Mouse (Mus musculus) embryonic facial prominence, embryonic 14.5 days (tissue): ENCODE data around the gene Chchd2. TPM values are rescaled to one million over a fixed set of nuclear protein-coding genes. Genes with fewer than 3 reads are reported as not detected.

Source experiments
- ATAC-seq: fragments of 200-750 bp; cut with Nextera tagmentation; 2 replicates; pipeline ENCODE4 v1.8.0; 2017; ENCODE audit warnings: low read depth, moderate number of reproducible peaks, moderate TSS enrichment
- DNase-seq: peaks from one replicate; pipeline ENCODE4 v3.0.0-alpha.2; 2015; ENCODE audit warnings: low spot score
- H3K27ac ChIP-seq: fragments of 300-500 bp; sonication (generic); replicated peaks from 2 replicates; pipeline ENCODE4 v1.5.1; 2014; ENCODE audit warnings: low read depth, mild to moderate bottlenecking, low read length, moderate library complexity
- H3K27me3 ChIP-seq: fragments of 300-500 bp; sonication (generic); replicated peaks from 2 replicates; pipeline ENCODE4 v1.6.1; 2014; ENCODE audit warnings: low read length; ENCODE audit not compliant: control insufficient read depth, insufficient read depth
- H3K36me3 ChIP-seq: fragments of 300-500 bp; sonication (generic); 2 replicates; pipeline ENCODE4 v1.6.1; 2014; ENCODE audit warnings: low read length, mixed read lengths; ENCODE audit not compliant: control insufficient read depth, insufficient read depth
- H3K4me1 ChIP-seq: fragments of 300-500 bp; sonication (generic); 2 replicates; pipeline ENCODE4 v1.6.1; 2014; ENCODE audit warnings: antibody characterized with exemption, low read length; ENCODE audit not compliant: control insufficient read depth, insufficient read depth
- H3K4me2 ChIP-seq: fragments of 300-500 bp; sonication (generic); 2 replicates; pipeline ENCODE4 v1.6.1; 2014; ENCODE audit warnings: low read depth, mild to moderate bottlenecking, low read length, moderate library complexity, mixed read lengths
- H3K4me3 ChIP-seq: fragments of 300-500 bp; sonication (generic); 2 replicates; pipeline ENCODE4 v1.5.1; 2014; ENCODE audit warnings: low read depth, mild to moderate bottlenecking, low read length
- H3K9ac ChIP-seq: fragments of 300-500 bp; sonication (generic); 2 replicates; pipeline ENCODE4 v1.6.1; 2014; ENCODE audit warnings: low read depth, mild to moderate bottlenecking, low read length, moderate library complexity, mixed read lengths
- H3K9me3 ChIP-seq: fragments of 300-500 bp; sonication (generic); 2 replicates; pipeline ENCODE4 v1.6.1; 2016; ENCODE audit warnings: low read length; ENCODE audit not compliant: control insufficient read depth
- WGBS: fragments of 180-500 bp; shearing (Covaris S2); extraction: QIAGEN DNeasy Blood & Tissue Kit; methylation state at CpG from one replicate; pipeline ENCODE4 v1.1.7; 2014; 5-methylcytosine and 5-hydroxymethylcytosine counted together
- polyA plus RNA-seq: library from polyadenylated mRNA; unstranded; fragments of >200 nt; fragmentation: Nextera tagmentation; extraction: Ambion mirVana; gene quantifications from 2 replicates; pipeline ENCODE4 v1.2.1, GENCODE M21; 2014

The Chchd2 gene
- 850 and 911 TPM in 2 replicates for polyA plus RNA-seq

DNA sequence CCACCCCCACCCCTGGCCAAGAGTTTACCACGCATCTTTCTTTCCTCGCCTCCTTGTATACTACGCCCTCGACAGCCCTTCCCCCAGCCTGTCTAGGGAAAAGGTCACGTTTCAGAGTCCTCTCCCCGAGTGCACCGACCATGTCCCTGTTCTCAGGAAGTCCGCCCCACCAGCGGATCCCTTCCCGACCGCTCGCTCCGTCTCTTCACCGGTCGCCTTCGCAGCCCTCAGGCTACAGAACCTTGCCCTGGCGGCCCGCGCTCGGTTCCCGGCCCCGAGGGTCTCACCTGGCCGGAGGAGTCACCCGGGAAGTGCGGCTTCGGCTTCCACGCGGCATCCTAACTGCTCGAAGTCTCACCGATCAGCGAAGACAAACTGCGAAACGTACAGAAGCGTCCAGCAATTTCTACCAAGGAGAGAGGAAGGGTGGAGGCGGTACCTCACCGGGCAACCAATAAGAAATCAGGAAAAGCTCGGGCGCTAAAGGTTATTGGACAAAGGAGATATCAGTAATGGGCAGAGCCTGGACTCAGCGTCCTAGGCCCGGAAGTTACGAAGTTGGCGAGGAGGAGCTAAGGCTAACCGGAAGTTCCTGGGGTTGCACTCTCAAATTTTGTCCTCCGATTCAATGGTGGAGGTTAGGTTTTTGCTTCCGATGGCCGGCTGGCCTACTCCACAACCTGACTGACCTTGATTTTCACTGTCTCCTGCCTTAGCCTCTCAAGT lies at the start of gene Chchd2:
Gene Chchd2, minus strand, starts transcription at position 560 of the 726 bp plus-strand sequence.
- Histone ChIP-seq H3K4me1 (peaks cover 9% of the 10 kb centered on the region), H3K27ac (peak within 1 kb of the TSS; percentile 92), H3K9me3 (no peaks in the 10 kb centered on the region), H3K4me3 (peak within 1 kb of the TSS; percentile 82), H3K36me3 (peaks cover 27% of the 10 kb centered on the region), H3K27me3 (no peaks in the 10 kb centered on the region), H3K9ac (peak within 1 kb of the TSS; percentile 94), H3K4me2 (peak within 1 kb of the TSS; percentile 88)
- WGBS: under 1% methylated on average over 45 of the region's 46 CpGs
- peak; percentile 99 for DNase-seq
- peak; percentile 100 for ATAC-seq

DNA sequence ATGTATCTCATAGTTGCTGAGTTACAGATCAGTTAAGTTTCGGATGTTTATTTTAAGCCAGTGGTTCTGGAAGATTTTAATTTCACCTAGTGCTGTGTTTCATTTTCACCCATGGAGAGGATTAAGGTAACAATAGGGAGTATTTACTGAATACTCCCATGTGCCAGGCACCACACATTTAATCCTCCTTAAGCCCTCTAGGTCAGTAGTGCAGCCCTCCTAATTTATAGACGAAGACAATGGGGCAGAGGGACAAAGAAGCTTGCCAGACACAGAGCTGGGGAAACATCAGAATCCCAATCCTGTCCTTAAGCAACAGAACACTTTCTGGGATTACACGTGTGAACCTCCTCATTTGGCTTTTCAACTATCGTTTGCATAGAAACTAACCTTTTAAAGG lies 49.7 kb upstream of the Chchd2 start:
- H3K27me3 ChIP-seq: no peaks in the 10 kb centered on the region
- peak; percentile 20 for DNase-seq
- H3K27ac ChIP-seq: no peak overlapping the region
- no peak overlapping the region for H3K4me2 ChIP-seq
- H3K9ac ChIP-seq: no peak overlapping the region
- no peaks in the 10 kb centered on the region for H3K9me3 ChIP-seq
- no peaks in the 10 kb centered on the region for H3K36me3 ChIP-seq
- 44% methylated on average over 4 of the region's 4 CpGs for WGBS
- no peaks in the 10 kb centered on the region; the same call in 1 of the 2 replicates for H3K4me1 ChIP-seq
- H3K4me3 ChIP-seq: no peak overlapping the region
- no peak for ATAC-seq

DNA sequence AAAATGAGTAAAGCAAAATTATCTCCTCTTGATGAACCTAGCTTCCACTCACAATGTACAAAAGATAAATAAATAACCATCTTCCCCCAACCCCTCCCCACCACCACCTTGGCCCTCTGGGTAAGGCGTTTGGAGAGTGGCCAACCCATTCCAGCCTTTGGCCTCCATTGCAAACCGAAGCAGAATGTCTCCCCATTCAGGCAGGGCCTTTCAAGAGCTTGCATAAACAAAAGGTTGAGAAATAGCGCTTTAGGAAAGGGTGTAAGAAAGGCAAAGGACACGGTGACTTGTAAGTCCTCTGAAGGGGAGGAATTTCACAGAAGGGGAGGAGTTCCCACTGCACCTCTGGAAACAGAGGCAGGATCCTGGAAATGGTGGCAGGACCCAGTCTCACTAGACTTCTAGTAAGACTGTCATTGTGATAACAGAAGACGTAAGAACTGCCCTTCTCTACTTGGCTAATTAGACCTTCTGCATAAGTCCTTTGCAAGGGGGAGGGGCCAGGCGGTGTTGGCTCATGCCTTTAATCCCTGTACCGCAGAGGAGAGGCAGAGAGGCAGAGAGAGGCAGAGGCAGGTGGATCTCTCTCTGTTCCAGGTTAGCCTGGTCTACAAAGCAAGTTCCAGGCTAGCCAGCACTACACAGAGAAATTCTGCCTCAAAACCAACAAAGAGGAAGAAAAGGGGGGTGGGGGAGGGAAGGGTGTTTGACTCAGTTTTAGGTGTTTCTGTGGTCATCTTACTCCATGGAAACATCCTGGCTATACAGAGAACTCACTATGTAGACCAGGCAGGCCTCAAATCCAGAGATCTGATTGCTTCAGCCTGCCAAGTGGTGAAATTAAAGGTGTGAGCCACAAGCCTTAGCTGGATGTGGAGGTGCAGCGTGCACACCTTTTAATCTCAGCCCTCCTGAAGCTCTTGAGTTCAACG lies 42.9 kb upstream of the Chchd2 start:
- WGBS: 52% methylated on average over 9 of the region's 9 CpGs
- ATAC-seq: no peak

DNA sequence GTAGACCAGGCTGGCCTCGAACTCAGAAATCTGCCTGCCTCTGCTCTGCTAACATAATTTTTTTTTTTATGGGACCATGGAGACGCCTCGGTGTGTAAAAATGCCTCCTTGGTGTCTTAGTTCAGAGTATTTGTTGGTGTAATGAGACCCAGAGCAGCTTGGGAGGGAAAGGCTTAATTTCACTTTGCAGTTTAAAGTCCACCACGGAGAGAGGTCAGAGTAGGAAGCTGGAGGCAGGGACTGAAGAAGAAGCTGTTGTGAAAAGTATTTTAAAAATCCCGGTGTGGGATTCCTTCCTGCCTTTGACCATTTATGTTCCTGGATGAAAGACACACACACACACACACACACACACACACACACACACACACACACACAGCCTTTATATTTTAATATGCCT lies 38.7 kb upstream of the Chchd2 start:
- Histone ChIP-seq H3K9ac (no peak overlapping the region), H3K9me3 (no peaks in the 10 kb centered on the region), H3K27ac (no peak overlapping the region), H3K27me3 (no peaks in the 10 kb centered on the region), H3K4me1 (no peaks in the 10 kb centered on the region), H3K4me2 (no peak overlapping the region), H3K36me3 (no peaks in the 10 kb centered on the region), H3K4me3 (no peak overlapping the region)
- ATAC-seq (no peak), DNase-seq (no peak)
- 63% methylated on average over 5 of the region's 5 CpGs for WGBS

More for the DNA sequence above, 42.9 kb upstream of the Chchd2 start:
- DNase-seq: no peak
- no peak overlapping the region for H3K27ac ChIP-seq
- H3K4me3 ChIP-seq: no peak overlapping the region
- H3K9me3 ChIP-seq: no peaks in the 10 kb centered on the region
- H3K4me1 ChIP-seq: no peaks in the 10 kb centered on the region
- H3K27me3 ChIP-seq: no peaks in the 10 kb centered on the region
- H3K36me3 ChIP-seq: no peaks in the 10 kb centered on the region
- no peak overlapping the region for H3K4me2 ChIP-seq
- H3K9ac ChIP-seq: no peak overlapping the region

DNA sequence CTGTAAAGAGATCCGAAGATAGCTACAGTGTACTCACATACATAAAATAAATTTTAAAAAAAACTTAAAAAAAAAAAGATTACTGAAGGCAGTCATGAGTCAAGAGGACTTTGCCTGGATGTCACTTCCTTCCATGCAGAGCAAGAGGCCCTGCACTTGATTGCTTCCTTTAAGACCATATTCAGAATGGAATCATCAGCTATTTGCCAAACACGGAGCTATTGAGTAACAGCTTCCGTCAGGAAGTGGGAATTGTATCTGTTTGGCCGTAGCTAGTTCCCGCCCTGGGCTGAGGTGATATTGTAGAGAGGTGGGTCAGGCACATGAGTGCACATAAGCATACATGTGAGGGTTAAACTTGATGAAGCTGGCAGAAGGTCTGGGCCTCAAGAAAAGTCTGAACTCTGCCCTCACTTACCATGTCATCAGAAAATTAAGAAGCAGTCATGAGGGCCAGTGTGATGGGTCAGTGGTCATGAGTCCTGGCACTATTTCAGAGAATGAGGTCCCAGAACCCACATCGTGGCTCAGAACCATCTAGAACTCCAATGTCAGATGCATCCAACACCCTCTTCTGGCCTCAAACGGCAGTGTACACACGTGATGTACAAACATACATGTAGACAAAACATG lies 37.7 kb upstream of the Chchd2 start:
- Histone ChIP-seq H3K4me3 (no peak overlapping the region), H3K36me3 (no peaks in the 10 kb centered on the region), H3K27me3 (no peaks in the 10 kb centered on the region), H3K27ac (no peak overlapping the region), H3K9ac (no peak overlapping the region), H3K9me3 (no peaks in the 10 kb centered on the region), H3K4me2 (no peak overlapping the region), H3K4me1 (no peaks in the 10 kb centered on the region)
- no peak for DNase-seq
- no peak for ATAC-seq
- WGBS: 86% methylated on average over 8 of the region's 8 CpGs

DNA sequence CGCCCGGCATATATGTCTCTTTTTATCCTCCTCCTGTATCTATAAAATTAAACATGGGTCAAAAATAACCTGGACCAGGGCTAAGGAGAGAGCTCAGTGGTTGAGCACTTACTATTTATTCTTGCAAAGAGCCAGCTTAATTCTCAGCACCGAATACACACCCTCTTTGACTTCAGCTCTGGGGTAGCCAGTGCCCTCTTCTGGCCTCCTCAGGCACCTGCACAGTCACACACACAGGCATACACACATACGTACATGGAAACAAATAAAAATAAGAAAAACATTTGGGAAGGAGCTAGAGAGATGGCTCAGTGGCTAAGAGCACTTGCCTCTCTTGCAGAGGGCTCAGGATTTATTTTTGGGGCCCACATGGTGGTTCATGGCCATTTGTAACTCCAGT lies 34.7 kb upstream of the Chchd2 start:
- Histone ChIP-seq H3K9ac (no peak overlapping the region), H3K4me1 (no peaks in the 10 kb centered on the region), H3K36me3 (no peaks in the 10 kb centered on the region), H3K27ac (no peak overlapping the region), H3K4me2 (no peak overlapping the region), H3K9me3 (no peaks in the 10 kb centered on the region), H3K4me3 (no peak overlapping the region), H3K27me3 (no peaks in the 10 kb centered on the region)
- 90% methylated on average over 4 of the region's 4 CpGs for WGBS
- ATAC-seq (no peak), DNase-seq (no peak)

DNA sequence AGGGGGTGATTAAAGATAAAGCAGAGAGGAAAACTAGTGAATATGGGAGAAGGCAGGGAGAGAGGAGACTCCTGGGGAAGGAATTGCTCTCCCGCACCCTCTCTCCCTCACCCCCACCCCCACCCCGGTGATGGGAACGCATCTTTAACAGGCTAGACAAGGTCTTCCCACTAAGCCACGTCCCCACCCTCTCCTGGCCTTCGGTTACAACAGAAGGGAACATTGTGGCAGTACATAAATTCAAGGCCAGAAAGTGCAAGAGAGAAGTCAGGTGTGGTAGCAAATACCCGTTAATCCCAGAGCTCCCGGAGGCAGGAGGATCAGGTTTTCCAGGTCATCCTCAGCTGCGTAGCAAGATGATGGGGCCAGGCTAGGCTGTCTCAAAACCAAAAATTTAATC lies 32.0 kb upstream of the Chchd2 start:
- no peak for ATAC-seq
- H3K9ac ChIP-seq: no peak overlapping the region
- no peaks in the 10 kb centered on the region for H3K27me3 ChIP-seq
- no peaks in the 10 kb centered on the region for H3K9me3 ChIP-seq
- H3K4me1 ChIP-seq: no peaks in the 10 kb centered on the region
- no peaks in the 10 kb centered on the region for H3K36me3 ChIP-seq
- no peak for DNase-seq
- no peak overlapping the region for H3K4me2 ChIP-seq
- H3K27ac ChIP-seq: no peak overlapping the region
- no peak overlapping the region for H3K4me3 ChIP-seq
- 69% methylated on average over 8 of the region's 8 CpGs for WGBS

DNA sequence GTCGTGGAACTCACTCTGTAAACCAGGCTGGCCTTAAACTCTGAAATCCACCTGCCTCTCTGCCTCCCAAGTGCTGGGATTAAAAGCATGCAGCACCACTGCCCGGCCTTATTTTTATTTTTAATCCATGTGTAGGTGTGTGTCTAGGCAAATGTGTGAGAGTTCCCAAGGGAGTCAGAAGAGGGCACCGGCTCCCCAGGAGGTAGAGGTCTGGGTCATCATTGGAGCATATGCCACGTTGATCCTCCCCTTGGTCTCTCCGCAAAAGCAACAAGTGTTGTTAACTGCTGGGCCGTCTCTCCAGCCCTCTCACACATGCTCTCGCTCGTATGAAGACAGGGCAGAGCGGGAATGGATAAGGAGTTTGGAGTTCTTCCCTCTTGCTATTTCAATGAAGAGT lies 31.5 kb upstream of the Chchd2 start:
- Histone ChIP-seq H3K4me1 (no peaks in the 10 kb centered on the region), H3K36me3 (no peaks in the 10 kb centered on the region), H3K27me3 (no peaks in the 10 kb centered on the region), H3K9ac (no peak overlapping the region), H3K4me3 (no peak overlapping the region), H3K9me3 (no peaks in the 10 kb centered on the region), H3K27ac (no peak overlapping the region), H3K4me2 (no peak overlapping the region)
- DNase-seq: no peak
- WGBS: 79% methylated on average over 9 of the region's 9 CpGs
- no peak for ATAC-seq
